Mouse (Mus musculus) layer of hippocampus, adult 18-20 months (tissue): ENCODE data around the gene Rapgef6. TPM values are rescaled to one million over a fixed set of nuclear protein-coding genes. Genes with fewer than 3 reads are reported as not detected.

Source experiments
- DNase-seq, 2 experiments: peaks; one replicate each; pipeline ENCODE4 v3.0.0; 2022; ENCODE audit warnings: low spot score in 2 of 2
- long read RNA-seq: library from polyadenylated mRNA; stranded (forward); transcript quantifications from one replicate; pipeline ENCODE4 v2.0.0, GENCODE M21; 2021
- total RNA-seq, 2 experiments: library from RNA; stranded (reverse); gene quantifications; 2 replicates each; pipeline ENCODE4 v1.2.3; 2021

Gene Rapgef6
- 10 to 100 TPM; 40.1 to 43.5 TPM for total RNA-seq
- long read RNA-seq, full-length matches to known transcripts: 2 of 11 reads
- long read RNA-seq, partial matches to known transcripts: 1 of 11 reads
- long read RNA-seq, other reads (novel, unspliced or antisense): 8 of 11 reads

- peak; percentile 97 to 99 for DNase-seq
These were observed at the start of gene Rapgef6 for GRCm38 (mm10) chr11:54522529-54523430. Gene Rapgef6 (plus strand): TSS chr11:54522847.

GRCm38 (mm10) chr11:54478414-54478813 lies 44.2 kb upstream of the Rapgef6 start:
- DNase-seq: no peak

GRCm38 (mm10) chr11:54486041-54486440 lies 36.6 kb upstream of the Rapgef6 start:
- no peak for DNase-seq

GRCm38 (mm10) chr11:54491946-54492558 lies 30.6 kb upstream of the Rapgef6 start:
- no peak for DNase-seq

- DNase-seq: no peak
These were observed 30.1 kb upstream of the Rapgef6 start for GRCm38 (mm10) chr11:54492559-54492958.

GRCm38 (mm10) chr11:54499838-54500237 lies 22.8 kb upstream of the Rapgef6 start:
- DNase-seq: no peak

- DNase-seq: no peak
These were observed 20.0 kb upstream of the Rapgef6 start for GRCm38 (mm10) chr11:54502546-54503245.

- DNase-seq: no peak
These were observed 9.1 kb upstream of the Rapgef6 start for GRCm38 (mm10) chr11:54513584-54513983.

GRCm38 (mm10) chr11:54521927-54522528 lies 619 bp upstream of the Rapgef6 start:
- DNase-seq: peak in 1 of 2 experiments; percentile 20

GRCm38 (mm10) chr11:54523431-54524001 lies 869 bp downstream of the Rapgef6 start:
- DNase-seq: no peak

GRCm38 (mm10) chr11:54528002-54528401 lies 5.4 kb downstream of the Rapgef6 start:
- no peak for DNase-seq

GRCm38 (mm10) chr11:54530391-54530790 lies 7.7 kb downstream of the Rapgef6 start:
- no peak for DNase-seq

- no peak for DNase-seq
These were observed 8.3 kb downstream of the Rapgef6 start for GRCm38 (mm10) chr11:54530916-54531315.

GRCm38 (mm10) chr11:54533834-54534233 lies 11.2 kb downstream of the Rapgef6 start:
- no peak for DNase-seq

GRCm38 (mm10) chr11:54534871-54535270 lies 12.2 kb downstream of the Rapgef6 start:
- peak; percentile 33 to 78 for DNase-seq

- DNase-seq: no peak
These were observed 16.4 kb downstream of the Rapgef6 start for GRCm38 (mm10) chr11:54539031-54539430.

- no peak for DNase-seq
These were observed 16.8 kb downstream of the Rapgef6 start for GRCm38 (mm10) chr11:54539486-54539885.

- peak in 1 of 2 experiments; percentile 48 for DNase-seq
These were observed 17.7 kb downstream of the Rapgef6 start for GRCm38 (mm10) chr11:54540328-54540727.

- DNase-seq: no peak
These were observed 19.8 kb downstream of the Rapgef6 start for GRCm38 (mm10) chr11:54542414-54542813.

- DNase-seq: no peak
These were observed 32.3 kb downstream of the Rapgef6 start for GRCm38 (mm10) chr11:54554970-54555369.

- peak in 1 of 2 experiments; percentile 46 for DNase-seq
These were observed 40.1 kb downstream of the Rapgef6 start for GRCm38 (mm10) chr11:54562761-54563160.
